Mouse (Mus musculus): ENCODE measurements around the gene Gm49027.

Gene Gm49027

GRCm38 (mm10) chr5:123501973-123502372 is 23.3 kb downstream of the Gm49027 start:
- DNase-seq (ENCODE audit: low spot score), result no peak

GRCm38 (mm10) chr5:123499717-123500116 is 25.6 kb downstream of the Gm49027 start:
- DNase-seq (ENCODE audit: low spot score), result no peak

- no peak for DNase-seq (ENCODE audit: low spot score)
Measured at GRCm38 (mm10) chr5:123489935-123490334, 35.4 kb downstream of the Gm49027 start.

GRCm38 (mm10) chr5:123489112-123489785 is 36.0 kb downstream of the Gm49027 start, which contains the start of the genes Lrrc43 and Il31:
Gene Lrrc43 (plus strand): TSS chr5:123489305.
Gene Il31 (minus strand): TSS chr5:123489489.
- no peak for DNase-seq (ENCODE audit: low spot score)

- no peak for DNase-seq (ENCODE audit: low spot score)
Measured at GRCm38 (mm10) chr5:123487659-123488395, 37.5 kb downstream of the Gm49027 start.

- DNase-seq (ENCODE audit: low spot score), result no peak
Measured at GRCm38 (mm10) chr5:123473817-123474216, 51.5 kb downstream of the Gm49027 start.

- DNase-seq (ENCODE audit: low spot score), result no peak
Measured at GRCm38 (mm10) chr5:123470784-123471400, 54.4 kb downstream of the Gm49027 start.

- no peak for DNase-seq (ENCODE audit: low spot score)
Measured at GRCm38 (mm10) chr5:123464638-123465037, 60.6 kb downstream of the Gm49027 start.

Data from ovary, postnatal 36 days (tissue).